Mouse (Mus musculus) MN1 (cell line): ENCODE measurements around the gene Megf11.
A peak's percentile ranks its signal among the peaks of the same experiment; 100 is the strongest.
"Not testable (repeated sequence)": the region's sequence is repeated elsewhere in the genome, so short reads cannot be mapped to it uniquely, and the experiment has no call there.

Experiments used
- DNase-seq: peaks from one replicate; pipeline ENCODE4 v3.0.0-alpha.2; 2016; ENCODE audit warnings: low spot score

Gene Megf11

DNA sequence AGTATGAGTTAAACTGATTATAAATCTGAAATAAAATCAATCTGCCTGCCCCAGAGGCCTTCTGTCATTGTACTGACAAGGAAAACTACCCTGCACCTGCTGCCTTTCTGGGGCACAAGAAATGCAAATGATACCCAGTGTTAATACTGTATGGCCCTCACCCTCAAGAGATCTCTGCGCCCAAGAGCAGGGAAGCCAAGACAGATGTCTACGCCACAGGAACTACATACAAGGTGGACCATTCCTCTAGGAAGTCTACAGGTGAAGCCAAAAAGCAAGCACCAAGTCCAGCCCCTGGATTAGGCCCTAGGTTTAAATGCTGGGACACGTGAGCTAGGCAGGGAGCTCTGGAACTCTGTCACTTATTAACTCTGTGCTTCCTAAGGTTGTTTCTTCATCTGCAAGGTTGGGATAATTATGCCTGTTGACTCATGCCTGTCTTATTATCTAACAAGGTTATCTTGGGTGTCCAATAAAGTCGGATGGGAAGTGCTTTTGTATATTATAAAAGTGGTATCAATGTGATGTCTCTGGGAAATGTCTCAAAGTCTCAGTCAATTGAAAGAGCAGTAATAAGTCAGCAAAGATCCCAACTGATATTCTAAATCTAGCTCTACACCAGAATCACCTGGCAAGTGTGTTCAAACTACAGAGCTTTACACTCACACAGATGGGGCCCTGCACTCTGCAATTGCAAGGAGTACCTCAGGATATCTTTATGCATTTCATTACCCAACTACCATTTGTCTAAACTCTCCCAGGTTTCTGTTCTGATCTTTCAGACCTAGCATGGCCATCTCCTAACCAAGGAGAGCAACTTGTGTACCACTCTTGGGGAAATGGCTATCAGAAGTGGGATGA, 315.3 kb downstream of the Megf11 start:
- DNase-seq, result no peak

DNA sequence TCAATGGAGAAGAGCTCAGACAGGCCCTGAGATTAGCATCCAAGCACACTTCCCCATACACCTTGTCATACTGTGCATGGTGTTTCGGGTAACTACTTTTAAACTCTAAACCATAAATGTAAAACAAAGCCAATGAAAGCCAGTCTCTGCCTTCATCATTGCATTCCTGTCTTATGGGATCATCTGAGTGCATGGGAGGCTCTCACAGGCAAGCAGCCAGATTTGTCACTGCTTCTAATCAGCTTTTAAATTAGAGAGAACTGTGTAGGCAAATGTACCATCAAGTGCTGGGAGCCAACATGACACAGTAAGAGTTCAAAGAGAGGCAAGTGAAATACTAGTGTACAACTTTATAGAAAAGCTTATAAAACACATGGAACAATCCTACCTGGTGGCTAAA, 316.2 kb downstream of the Megf11 start:
- peak; percentile 30 for DNase-seq

DNA sequence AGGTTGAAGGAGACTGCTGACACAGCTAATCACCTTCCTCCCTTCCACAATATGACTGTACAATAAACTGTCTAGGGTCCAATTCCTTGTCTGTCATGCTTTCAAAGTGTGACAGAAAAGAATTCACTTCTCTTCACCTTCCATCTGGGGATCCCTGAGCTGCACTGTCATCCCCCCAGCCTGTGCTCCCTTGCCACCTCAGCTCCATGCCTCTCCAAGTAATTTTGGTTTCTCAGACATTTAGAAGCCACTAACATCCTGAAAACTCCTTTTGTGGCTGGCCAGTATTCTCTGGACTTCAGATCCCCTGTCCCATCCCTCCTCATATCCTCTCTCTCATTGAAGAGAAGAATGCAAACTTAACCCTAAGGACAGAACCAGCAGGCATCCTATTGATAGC, 317.0 kb downstream of the Megf11 start:
- DNase-seq, result no peak

DNA sequence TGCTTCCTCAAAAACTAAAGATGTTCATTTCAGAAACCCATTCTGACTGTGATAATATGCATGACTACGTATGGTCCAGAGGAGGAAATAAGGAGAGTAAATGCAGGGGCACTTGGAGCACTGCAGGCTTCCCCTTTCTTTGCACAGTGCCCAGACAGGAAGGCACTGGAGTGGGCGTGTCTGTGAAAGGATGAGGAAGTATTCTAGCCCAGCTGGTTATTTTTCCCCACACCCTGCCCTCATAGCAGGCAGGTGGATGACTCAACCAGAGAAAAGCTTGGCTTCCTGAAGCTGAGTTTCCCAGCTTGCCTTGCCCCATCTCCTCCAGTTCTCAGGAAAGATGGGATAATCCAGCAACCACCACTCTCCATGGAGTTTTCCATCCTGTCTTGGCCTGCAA, 317.5 kb downstream of the Megf11 start:
- DNase-seq, result peak; percentile 18

DNA sequence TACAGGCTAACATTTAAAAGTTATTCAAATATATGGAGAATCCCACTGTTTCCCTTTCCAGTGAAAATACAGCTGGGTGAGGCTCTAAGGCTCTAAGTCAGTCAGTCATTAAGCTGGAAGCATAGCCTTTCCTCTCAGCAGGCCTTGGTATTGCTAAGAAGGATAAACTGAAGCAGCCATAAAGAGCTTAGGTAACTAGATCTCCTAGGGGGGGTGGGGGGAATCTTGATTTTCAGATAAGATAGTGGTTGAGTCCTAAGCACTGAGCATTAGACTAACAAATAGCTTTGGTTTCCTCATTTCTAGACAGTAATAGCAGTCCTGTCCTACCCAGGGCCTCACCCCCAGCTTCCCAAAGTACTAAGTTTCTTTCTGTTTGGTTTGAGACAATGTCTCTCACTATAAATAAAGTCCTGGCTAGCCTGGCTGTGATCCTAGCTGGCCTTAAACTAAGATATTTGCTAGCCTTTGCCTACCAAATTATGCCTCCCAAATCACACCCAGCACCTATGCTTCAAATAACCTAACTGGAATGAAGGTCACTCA, 318.1 kb downstream of the Megf11 start:
- DNase-seq, result no peak

DNA sequence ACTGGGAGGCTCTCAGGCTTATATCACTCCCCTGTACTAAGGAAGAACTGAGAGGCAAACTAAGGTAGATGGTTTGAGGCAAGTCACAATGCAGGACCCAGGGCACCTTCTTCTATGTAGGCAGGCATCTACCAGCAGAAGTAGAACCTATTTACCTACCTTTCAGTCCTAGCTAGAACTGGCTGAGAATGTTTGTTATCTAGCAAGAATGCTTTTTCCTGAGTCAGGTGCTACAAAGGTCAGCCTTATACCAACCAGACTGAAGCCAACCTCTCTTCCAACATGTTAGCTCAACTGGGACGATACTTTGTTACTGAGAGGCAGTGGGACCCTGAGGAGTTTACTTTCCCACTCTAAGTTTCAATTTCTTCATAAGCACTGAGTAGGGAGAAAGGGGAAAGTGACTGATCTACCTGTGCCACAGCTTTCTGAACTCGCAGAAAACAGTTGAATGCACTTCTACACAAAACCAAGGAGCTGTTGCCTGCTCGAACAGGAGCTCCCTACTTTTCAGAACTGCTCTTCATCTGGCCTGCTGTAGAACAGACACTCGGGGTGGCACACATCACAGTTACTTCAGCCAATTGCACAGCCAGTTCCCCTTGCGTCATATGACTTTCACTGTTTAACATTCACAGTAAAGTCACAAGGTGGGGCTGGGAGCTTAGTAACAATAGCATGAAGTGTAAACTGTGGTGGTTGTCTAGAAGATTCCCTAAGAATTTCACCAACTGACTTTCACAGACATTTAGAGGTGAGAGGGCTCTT, 318.8 kb downstream of the Megf11 start:
- DNase-seq, result no peak

DNA sequence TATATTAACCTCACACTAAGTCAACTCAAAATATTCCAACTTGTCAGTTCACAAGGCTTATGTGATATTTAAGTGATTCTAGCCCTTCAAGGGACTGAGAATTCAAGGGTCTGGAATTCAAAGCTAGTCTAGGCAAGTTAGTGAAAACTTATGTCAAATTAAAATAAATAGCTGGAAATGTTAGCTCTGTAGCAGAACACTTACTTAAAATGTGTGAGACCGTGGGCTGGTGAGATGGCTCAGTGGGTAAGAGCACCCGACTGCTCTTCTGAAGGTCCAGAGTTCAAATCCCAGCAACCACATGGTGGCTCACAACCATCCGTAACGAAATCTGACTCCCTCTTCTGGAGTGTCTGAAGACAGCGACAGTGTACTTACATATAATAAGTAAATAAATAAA, 324.9 kb downstream of the Megf11 start:
- DNase-seq, result not testable (repeated sequence)

DNA sequence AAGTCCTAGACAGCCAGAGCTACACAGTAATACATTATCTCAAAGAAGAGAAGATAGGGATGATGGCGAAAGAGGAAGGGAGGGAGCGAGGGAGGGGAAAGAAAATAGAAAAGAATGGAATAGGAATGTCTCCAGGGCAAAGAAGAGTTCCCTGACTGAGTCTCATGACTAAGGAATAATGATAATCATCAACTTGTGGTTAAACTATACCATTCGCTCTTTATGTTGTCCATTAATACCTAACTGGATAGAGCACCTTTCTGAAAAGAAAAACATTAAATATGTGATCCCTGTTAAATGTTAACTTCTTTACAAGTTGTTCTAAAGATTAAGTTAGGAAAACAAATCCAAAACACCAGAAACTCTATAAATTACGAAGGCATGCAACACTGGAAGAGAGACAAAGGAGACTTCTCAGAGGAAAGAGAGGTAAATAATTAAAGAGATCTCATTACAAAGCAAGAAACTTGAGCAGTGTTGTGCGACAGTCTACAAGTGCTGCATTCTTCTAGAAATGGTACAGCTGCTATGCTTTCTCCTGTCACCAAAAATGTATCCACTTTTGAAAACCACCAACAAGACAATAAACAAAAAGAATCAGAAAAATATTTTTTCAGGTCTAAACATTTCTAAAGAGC, 334.2 kb downstream of the Megf11 start:
- no peak for DNase-seq

DNA sequence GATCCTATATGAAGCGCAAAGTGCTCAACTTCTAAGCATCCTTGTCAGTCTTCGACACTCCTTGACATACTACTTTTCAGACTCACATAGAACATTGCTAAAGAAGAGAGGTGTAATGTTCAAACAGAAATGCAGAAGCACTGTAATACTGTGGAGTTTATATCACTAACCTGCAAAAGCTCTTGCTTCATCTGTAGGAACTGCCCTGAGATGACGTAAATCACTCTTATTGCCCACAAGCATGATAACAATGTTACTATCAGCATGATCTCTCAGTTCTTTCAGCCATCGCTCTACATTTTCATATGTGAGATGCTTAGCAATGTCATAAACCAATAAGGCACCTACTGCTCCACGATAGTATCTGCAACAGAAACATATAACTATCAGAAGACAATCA, 341.0 kb downstream of the Megf11 start:
- DNase-seq, result no peak

DNA sequence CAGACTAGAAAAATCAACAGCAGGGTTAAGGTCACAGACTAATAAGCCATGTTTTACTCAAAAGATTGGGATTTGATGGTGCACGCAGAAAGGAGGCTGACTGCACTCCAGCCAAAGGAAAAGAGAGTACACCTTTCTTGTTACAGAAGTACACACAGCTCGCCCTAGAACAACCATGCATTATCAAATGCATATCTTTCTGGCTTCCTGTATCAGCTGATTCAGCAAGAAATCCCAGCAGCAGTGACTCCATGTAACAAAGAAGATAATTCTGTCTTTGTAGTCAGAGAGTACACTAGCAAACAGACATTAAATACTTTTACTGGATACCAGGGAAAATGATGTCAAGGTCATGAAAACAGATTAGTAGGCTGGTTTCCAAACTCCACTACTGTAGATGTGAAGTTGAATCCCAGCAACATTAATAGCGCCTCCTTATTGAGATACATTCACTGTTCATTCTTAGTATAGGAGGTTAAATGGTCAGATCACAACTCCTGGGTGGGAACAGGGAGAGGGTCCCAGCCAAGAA, 345.7 kb downstream of the Megf11 start:
- no peak for DNase-seq

DNA sequence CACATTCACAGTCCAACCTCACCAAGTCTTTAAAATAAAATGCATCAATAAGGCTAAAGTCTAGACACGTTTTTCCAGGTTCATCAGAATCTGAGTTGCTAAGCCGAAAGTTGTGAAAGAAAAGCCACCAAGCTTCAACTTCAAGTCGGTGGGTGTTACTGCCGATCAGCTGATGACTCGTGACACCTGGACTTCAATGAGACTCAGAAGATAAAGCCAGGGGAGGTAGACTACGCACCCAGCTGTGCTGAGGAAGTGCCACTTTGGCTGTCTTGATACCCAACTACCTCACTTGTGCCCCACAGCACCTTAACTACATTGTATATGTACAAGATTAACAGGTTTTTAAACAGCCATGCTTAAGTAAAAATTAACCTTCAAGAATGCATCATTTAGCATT, 348.7 kb downstream of the Megf11 start:
- no peak for DNase-seq

DNA sequence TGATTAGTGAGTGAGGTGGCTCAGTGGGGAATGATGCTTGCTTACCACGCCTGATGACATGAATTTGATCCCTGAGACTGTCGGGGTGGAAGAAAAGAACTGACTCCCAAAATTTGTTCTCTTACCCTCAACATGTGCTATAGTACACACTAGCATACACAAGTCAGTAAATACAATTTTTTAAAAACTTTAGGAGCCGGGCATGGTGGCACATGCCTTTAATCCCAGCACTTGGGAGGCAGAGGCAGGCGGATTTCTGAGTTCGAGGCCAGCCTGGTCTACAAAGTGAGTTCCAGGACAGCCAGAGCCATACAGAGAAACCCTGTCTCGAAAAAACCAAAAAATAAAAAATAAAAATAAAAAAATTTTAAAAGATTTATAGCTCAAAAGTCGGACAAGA, 349.6 kb downstream of the Megf11 start:
- not testable (repeated sequence) for DNase-seq

DNA sequence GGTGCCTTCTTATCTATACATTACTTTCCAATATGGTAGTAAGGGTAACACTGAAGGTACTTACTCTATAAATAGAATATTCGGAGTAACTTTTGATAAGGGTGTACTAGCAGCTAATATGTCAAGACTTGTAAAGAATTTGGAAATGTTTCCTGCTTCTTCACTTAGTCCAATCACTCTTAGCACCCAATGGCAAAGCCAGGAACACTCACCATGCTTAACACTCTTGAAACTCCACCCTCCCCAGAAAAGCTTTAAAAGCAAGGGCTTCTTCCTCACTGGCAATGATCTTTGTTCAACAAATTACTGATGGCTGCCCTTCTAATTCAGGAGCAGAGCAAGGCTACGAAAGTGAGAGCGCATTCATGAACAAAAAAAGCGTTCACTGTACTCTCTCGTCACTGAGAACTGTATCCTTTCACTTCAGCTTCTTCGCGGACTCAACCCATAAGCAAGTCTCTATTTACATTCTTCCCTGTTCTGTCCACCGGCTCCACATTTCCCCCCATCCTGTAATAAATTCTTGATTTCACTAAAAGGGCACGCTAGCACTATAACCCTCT, 350.7 kb downstream of the Megf11 start:
- DNase-seq, result peak; percentile 32

DNA sequence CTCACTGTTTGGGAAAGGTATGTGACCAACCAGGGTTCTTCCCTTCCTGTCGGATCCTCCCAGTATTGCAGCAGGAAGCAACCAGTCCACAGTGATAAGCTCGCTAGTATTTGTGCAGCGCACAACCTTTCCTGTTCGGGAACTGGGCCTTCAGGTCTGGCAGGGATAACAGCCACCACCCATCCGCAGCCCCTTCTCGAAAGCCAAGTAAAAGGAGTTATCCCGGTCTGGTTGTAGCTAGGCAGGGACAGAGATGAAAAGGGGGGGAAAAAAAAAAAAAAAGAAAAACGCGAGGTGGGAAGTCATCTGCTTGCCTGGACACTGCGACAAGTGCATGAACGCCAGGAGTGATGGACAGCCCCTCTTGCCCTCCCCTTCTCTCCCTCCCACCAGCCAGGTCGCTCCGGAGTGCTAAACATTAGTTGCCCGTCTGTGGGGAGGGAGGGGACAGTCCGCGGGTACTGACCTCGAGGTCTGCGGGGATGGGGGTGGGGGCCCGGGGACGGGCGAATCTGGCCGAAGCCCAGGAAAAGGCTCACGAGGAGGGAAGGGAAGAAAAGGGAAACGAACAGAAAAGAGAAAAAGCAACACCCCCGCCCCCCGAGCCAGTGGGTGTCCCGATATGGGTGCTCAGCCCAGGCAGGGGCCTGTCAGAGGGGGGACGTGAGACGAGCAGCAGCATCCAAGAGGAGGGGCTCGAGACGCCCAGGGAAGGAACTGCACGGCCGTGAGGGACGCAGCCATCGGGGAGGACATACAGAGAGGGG, 351.4 kb downstream of the Megf11 start:
- DNase-seq, result peak; percentile 76

DNA sequence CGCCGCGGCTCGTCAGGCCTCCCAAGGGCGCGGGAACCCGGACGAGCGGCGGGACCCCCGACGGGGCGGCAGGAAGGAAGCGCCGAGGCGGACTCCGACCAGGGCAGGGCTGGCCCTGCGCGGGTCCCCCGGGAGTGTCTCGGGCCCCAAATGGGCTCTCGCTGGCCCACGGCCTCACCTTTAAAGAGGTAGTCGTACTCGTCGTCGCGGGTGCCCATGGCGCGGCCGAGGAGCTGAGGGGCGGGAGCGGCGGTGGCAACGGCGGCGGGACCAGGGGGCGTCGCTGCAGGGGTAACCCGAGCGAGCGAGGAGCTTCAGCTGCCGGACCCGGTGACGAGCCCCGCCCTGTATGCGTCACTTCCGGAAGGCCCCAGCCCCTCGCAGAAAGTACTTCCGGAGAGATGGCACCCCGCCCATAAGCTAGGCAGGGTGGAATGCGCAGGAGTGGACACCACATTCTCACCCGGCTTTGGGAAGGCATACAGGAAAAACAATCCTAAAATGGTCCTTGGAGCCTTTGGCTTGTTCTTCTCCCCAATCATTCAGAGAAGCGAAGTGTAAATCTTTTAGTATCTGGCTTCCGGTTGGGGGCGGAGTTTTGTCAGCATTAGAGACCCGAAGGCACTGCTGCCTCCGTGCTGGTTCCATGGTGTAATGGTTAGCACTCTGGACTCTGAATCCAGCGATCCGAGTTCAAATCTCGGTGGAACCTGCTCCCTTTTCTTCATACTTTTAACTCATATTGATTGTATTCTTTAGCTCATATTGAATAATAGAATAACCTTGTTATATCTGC, 352.2 kb downstream of the Megf11 start, which contains the start of gene Rab11a:
Rab11a (minus strand) TSS at position 353 of the 796 bp plus-strand sequence.
- peak; percentile 94 for DNase-seq

DNA sequence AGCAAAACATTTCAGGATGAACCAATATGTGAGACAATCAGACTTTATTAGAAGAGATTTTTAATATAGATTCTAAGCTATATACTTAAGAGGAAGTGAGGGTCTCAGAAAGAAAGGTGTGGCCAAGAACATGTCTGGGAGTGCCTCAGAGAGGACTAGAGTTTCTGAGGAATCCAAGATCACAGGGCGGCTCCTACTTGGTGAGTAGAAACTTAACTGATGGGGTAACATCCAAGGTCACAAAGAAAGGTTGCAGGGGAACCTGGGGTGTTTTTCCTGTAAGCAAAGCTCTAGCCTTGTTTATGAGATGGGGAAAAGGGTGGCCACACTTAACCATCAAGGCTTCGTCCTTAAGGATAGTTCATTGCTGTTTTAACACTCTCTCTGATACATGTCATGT, 353.6 kb downstream of the Megf11 start:
- no peak for DNase-seq

DNA sequence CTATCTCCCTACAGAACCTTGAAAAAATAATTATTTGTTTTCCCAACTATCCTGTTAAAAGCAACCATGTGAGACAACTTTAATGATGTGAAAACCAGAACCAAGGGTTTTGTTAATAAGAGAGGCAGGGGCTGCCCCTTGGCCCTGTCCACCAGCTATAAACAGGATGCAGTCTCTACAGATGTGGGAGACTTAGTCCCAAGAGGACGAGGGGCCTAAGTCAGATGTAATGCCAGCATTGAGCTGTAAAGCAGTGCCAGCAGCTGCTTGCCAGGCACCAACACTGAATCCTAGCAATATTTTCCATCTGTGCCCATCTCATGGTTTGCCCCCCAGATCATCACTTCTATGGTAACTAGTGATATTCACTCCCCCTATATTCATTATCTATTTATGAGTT, 357.0 kb downstream of the Megf11 start:
- no peak for DNase-seq

DNA sequence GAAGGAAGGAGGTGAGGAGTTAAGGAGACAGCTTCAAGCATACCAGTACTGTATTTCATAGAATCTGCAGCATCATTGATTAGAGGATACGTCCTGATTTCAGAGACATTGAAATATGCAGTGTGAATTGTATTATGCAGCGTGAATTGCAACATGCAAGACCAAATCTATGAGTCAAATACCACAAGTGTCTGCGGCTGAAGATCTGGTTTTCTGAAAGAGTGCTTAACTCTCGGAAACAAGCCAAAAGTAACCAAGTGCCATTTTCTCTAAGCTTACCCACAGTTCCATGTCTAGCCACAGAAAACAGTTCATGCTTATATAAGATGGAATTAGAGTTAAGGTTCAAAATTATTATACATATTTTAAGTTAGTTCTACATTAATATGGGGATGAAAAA, 362.3 kb downstream of the Megf11 start:
- no peak for DNase-seq

DNA sequence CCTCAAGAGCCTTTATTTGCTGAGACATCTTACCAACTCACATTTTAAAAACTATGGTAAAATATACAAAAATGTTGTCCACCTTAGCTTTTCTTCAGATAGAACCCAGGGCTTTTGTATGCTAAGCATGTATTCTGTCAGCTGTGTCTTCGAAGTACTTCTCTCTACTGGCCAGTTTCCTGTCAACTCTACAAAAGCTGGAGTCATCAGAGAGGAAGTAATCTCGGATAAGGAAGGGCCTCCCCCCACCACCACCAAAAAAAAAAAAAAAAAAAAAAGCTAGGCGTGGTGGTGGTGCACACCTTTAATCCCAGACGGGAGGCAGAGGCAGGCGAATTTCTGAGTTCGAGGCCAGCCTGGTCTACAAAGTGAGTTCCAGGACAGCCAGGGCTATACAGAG, 363.9 kb downstream of the Megf11 start:
- DNase-seq, result no peak

DNA sequence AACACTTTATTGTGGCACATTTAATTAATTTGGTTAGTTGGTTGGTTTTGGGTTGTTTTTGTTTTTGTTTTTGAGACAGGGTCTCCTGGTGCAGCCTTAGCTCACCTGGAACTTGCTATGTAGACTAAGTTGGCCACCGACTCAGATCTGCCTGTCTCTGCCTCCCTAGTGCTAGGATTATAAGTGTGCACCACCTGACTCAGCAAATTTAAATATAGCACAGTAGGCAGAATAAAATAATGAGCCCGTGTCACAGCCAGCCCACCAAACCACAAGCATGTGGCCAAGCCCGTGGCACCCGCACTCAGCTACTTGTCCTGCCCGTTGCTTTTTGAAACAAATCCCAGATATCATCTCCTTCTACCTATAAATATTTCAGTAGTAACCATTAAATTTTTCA, 367.1 kb downstream of the Megf11 start:
- no peak for DNase-seq
